8 mouse cellular contexts compared by ENCODE assay signal in genomic region chr9:44292490-44292889, GRCm38 (mm10). TPM values are rescaled to one million over a fixed set of nuclear protein-coding genes. Genes with fewer than 3 reads are reported as not detected.
DNase-seq lines count a peak whose midpoint lies in the region; ATAC-seq and TF ChIP-seq lines count a peak whose summit lies in the region.
"Had no signal": no experiment of that assay in that cellular context is flagged by ENCODE, and none has a peak within 500 bp of the region (broad histone marks: within the 10 kb centered on the region; RNA-seq: fewer than 3 reads in every experiment).

No protein-coding gene starts in this region.

- peak; percentile 54 for DNase-seq in kidney, adult 11 months
- peak; percentile 80 for DNase-seq in brain, adult 2 months (ENCODE audit: low read depth, low spot score)
- DNase-seq in liver, embryonic 14.5 days (ENCODE audit: low read depth in 3 of 3, low spot score in 3 of 3) = peak in 2 of 3 experiments; percentile 35 to 50
- peak; percentile 38 to 45 for DNase-seq in thymus, adult 18-20 months
- no peak for DNase-seq in frontal cortex, postnatal 14 days (ENCODE audit: low spot score in 2 of 2)

- no peak overlapping the region for H3K9ac ChIP-seq in kidney, embryonic 14.5 days (ENCODE audit: low read depth, low read length)
- no peak overlapping the region for H3K9ac ChIP-seq in ES-Bruce4 (ENCODE audit: low read depth, poor library complexity, severe bottlenecking)
- H3K9ac ChIP-seq in liver, embryonic 14.5 days (replicated peaks) = no peak overlapping the region
- H3K9ac ChIP-seq: midbrain, embryonic 12.5 days had no signal

- peaks cover 11% of the 10 kb centered on the region; the same call in 1 of the 2 replicates for H3K27me3 ChIP-seq in kidney, embryonic 14.5 days (ENCODE audit: control insufficient read depth, insufficient read depth, low read length)
- peaks cover 3% of the 10 kb centered on the region; the same call in 1 of the 2 replicates for H3K27me3 ChIP-seq in ES-Bruce4 (ENCODE audit: control insufficient read depth, insufficient read depth, low read length, poor library complexity, severe bottlenecking)
- no peaks in the 10 kb centered on the region for H3K27me3 ChIP-seq in liver, embryonic 14.5 days (ENCODE audit: control insufficient read depth, insufficient read depth, low read length)
- H3K27me3 ChIP-seq: midbrain, embryonic 12.5 days had no signal

- no peak for TF ChIP-seq EP300 in ES-Bruce4 (IDR thresholded peaks at IDR 0.05; ENCODE audit: insufficient read depth, low read depth, low read length)
- TF ChIP-seq EP300 in liver, embryonic 14.5 days (IDR thresholded peaks at IDR 0.05; ENCODE audit: low read depth) = no peak

- peaks cover 54% of the 10 kb centered on the region for H3K36me3 ChIP-seq in kidney, embryonic 14.5 days (ENCODE audit: control insufficient read depth, insufficient read depth, low read length)
- peaks cover 27% of the 10 kb centered on the region for H3K36me3 ChIP-seq in ES-Bruce4 (ENCODE audit: control insufficient read depth, insufficient read depth, low read length, poor library complexity, severe bottlenecking)
- peaks cover 57% of the 10 kb centered on the region for H3K36me3 ChIP-seq in liver, embryonic 14.5 days (replicated peaks; ENCODE audit: control insufficient read depth, insufficient read depth, low read depth)

- no peak for ATAC-seq in kidney, embryonic 14.5 days (ENCODE audit: low FRiP score, low TSS enrichment)
- ATAC-seq in liver, embryonic 14.5 days (ENCODE audit: insufficient read depth) = no peak

- no peak overlapping the region for H3K4me2 ChIP-seq in kidney, embryonic 14.5 days (replicated peaks; ENCODE audit: low read depth, low read length)
- no peak overlapping the region for H3K4me2 ChIP-seq in liver, embryonic 14.5 days (ENCODE audit: low read depth)
- H3K4me2 ChIP-seq: midbrain, embryonic 12.5 days had no signal

- 71% methylated on average over 3 of the region's 3 CpGs for WGBS in kidney, embryonic 14.5 days
- WGBS in liver, embryonic 14.5 days (ENCODE audit: insufficient replicate concordance) = 61% methylated on average over 3 of the region's 3 CpGs

- TF ChIP-seq CTCF in ES-Bruce4 (IDR thresholded peaks at IDR 0.05; ENCODE audit: low read depth, low read length) = peak; percentile 53
- TF ChIP-seq CTCF in liver, embryonic 14.5 days (IDR thresholded peaks at IDR 0.05; ENCODE audit: low read depth) = peak; percentile 88

- no peak for TF ChIP-seq POLR2A in ES-Bruce4 (IDR thresholded peaks at IDR 0.05; ENCODE audit: insufficient read depth, low read length)

- peaks cover 10% of the 10 kb centered on the region for H3K4me1 ChIP-seq in kidney, embryonic 14.5 days (ENCODE audit: control insufficient read depth, insufficient read depth, low read length)
- H3K4me1 ChIP-seq in ES-Bruce4 (ENCODE audit: control insufficient read depth, insufficient read depth, low read length) = peaks cover 1% of the 10 kb centered on the region
- H3K4me1 ChIP-seq in liver, embryonic 14.5 days (replicated peaks; ENCODE audit: control insufficient read depth in 2 of 2, insufficient read depth in 2 of 2, low read length in 1 of 2) = peaks cover 12 to 14% of the 10 kb centered on the region in 2 experiments

- H3K9me3 ChIP-seq in kidney, embryonic 14.5 days (ENCODE audit: control insufficient read depth, low read length) = no peaks in the 10 kb centered on the region
- no peaks in the 10 kb centered on the region for H3K9me3 ChIP-seq in ES-Bruce4 (replicated peaks; ENCODE audit: control insufficient read depth, insufficient read depth, low read length, poor library complexity, severe bottlenecking)
- no peaks in the 10 kb centered on the region for H3K9me3 ChIP-seq in liver, embryonic 14.5 days (ENCODE audit: control insufficient read depth, low read length)
- H3K9me3 ChIP-seq: midbrain, embryonic 12.5 days had no signal

- H3K27ac ChIP-seq in kidney, embryonic 14.5 days (ENCODE audit: low read depth, low read length) = no peak overlapping the region
- no peak overlapping the region for H3K27ac ChIP-seq in ES-Bruce4 (ENCODE audit: insufficient read depth, low read length)
- no peak overlapping the region for H3K27ac ChIP-seq in liver, embryonic 14.5 days
- H3K27ac ChIP-seq: midbrain, embryonic 12.5 days had no signal

- H3K4me3 ChIP-seq in kidney, embryonic 14.5 days (ENCODE audit: low read length) = no peak overlapping the region
- no peak overlapping the region for H3K4me3 ChIP-seq in ES-Bruce4 (ENCODE audit: low read depth, low read length)
- no peak overlapping the region for H3K4me3 ChIP-seq in liver, embryonic 14.5 days (ENCODE audit: insufficient read depth in 1 of 2, low read depth in 2 of 2, low read length in 2 of 2)
- H3K4me3 ChIP-seq: midbrain, embryonic 12.5 days had no signal

RNA-seq across cellular contexts. Expression of gene Abcg4, which starts 4.1 kb away (rescaled TPM):
- 1.5 and 2.7 TPM in 2 replicates for polyA plus RNA-seq in kidney, embryonic 14.5 days (2014; fragmentation: Nextera tagmentation; extraction: Ambion mirVana)
- 0.62 and 1.3 TPM in 2 replicates for polyA plus RNA-seq in ES-Bruce4 (2011; ENCODE audit: insufficient read depth, insufficient read length, low read depth, missing spikeins)
- 35.6 and 41.6 TPM in 2 replicates for polyA plus RNA-seq in liver, embryonic 14.5 days (2012; rRNA removed)
- 10.6 and 11.1 TPM in 2 replicates for polyA plus RNA-seq in liver, embryonic 14.5 days (2014; fragmentation: Nextera tagmentation; extraction: Ambion mirVana)

RNA-seq across cellular contexts. Expression of gene Hinfp, which starts 13.0 kb away (rescaled TPM):
- 15.9 and 24.5 TPM in 2 replicates for polyA plus RNA-seq in kidney, embryonic 14.5 days (2014; fragmentation: Nextera tagmentation; extraction: Ambion mirVana)
- polyA plus RNA-seq in ES-Bruce4 (2011; ENCODE audit: insufficient read depth, insufficient read length, low read depth, missing spikeins) = 24.8 and 27.8 TPM in 2 replicates
- polyA plus RNA-seq in liver, embryonic 14.5 days (2012; rRNA removed) = 11.8 and 13.8 TPM in 2 replicates
- polyA plus RNA-seq in liver, embryonic 14.5 days (2014; fragmentation: Nextera tagmentation; extraction: Ambion mirVana) = 8.0 and 8.3 TPM in 2 replicates

RNA-seq across cellular contexts. Expression of gene Nlrx1, which starts 24.1 kb away (rescaled TPM):
- polyA plus RNA-seq in kidney, embryonic 14.5 days (2014; fragmentation: Nextera tagmentation; extraction: Ambion mirVana) = 3.2 and 5.6 TPM in 2 replicates
- polyA plus RNA-seq in ES-Bruce4 (2011; ENCODE audit: insufficient read depth, insufficient read length, low read depth, missing spikeins) = 1.6 and 2.3 TPM in 2 replicates
- polyA plus RNA-seq in liver, embryonic 14.5 days (2012; rRNA removed) = 1.5 TPM in 2 replicates
- polyA plus RNA-seq in liver, embryonic 14.5 days (2014; fragmentation: Nextera tagmentation; extraction: Ambion mirVana) = 2.7 and 3.4 TPM in 2 replicates

RNA-seq across cellular contexts. Expression of gene C2cd2l, which starts 27.6 kb away (rescaled TPM):
- 6.7 and 7.6 TPM in 2 replicates for polyA plus RNA-seq in kidney, embryonic 14.5 days (2014; fragmentation: Nextera tagmentation; extraction: Ambion mirVana)
- 5.1 and 7.0 TPM in 2 replicates for polyA plus RNA-seq in ES-Bruce4 (2011; ENCODE audit: insufficient read depth, insufficient read length, low read depth, missing spikeins)
- polyA plus RNA-seq in liver, embryonic 14.5 days (2012; rRNA removed) = 13.0 and 17.3 TPM in 2 replicates
- polyA plus RNA-seq in liver, embryonic 14.5 days (2014; fragmentation: Nextera tagmentation; extraction: Ambion mirVana) = 7.4 and 8.9 TPM in 2 replicates

RNA-seq across cellular contexts. Expression of gene Dpagt1, which starts 33.3 kb away (rescaled TPM):
- polyA plus RNA-seq in kidney, embryonic 14.5 days (2014; fragmentation: Nextera tagmentation; extraction: Ambion mirVana) = 49.6 and 51.9 TPM in 2 replicates
- 13.7 and 17.4 TPM in 2 replicates for polyA plus RNA-seq in ES-Bruce4 (2011; ENCODE audit: insufficient read depth, insufficient read length, low read depth, missing spikeins)
- polyA plus RNA-seq in liver, embryonic 14.5 days (2012; rRNA removed) = 16.4 and 19.5 TPM in 2 replicates
- polyA plus RNA-seq in liver, embryonic 14.5 days (2014; fragmentation: Nextera tagmentation; extraction: Ambion mirVana) = 18.8 and 20.2 TPM in 2 replicates

Comparison
In these comparisons a context has a peak if more than half of its experiments do, and no peak if none do; other contexts are left out.
1. DNase-seq: peak in kidney, adult 11 months (single experiment), brain, adult 2 months (single experiment), liver, embryonic 14.5 days (2 of 3) and thymus, adult 18-20 months (2 of 2); none in frontal cortex, postnatal 14 days (0 of 2).